Mouse (Mus musculus): ENCODE measurements around the gene Ccdc158.

Gene Ccdc158

DNA sequence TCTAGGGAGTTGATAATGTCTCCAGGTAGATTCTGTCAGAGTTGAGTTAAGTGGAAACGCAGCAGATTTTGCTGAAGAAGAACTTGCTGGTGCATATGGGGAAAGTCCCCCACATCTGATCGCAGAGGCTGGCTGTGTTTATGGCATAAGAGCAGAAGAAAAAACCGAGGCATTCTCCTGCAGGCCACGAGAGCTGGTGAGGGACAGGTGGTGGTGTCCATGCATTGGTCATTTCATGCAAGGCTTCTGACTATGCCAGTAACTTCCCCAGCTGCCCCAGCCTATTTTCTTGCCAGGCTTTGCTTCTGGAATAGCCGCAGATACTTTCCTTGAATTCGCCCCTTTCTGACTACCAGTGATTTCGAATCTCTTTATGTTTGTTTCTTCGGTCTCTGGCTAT, 78.2 kb downstream of the Ccdc158 start:
- DNase-seq = no peak

DNA sequence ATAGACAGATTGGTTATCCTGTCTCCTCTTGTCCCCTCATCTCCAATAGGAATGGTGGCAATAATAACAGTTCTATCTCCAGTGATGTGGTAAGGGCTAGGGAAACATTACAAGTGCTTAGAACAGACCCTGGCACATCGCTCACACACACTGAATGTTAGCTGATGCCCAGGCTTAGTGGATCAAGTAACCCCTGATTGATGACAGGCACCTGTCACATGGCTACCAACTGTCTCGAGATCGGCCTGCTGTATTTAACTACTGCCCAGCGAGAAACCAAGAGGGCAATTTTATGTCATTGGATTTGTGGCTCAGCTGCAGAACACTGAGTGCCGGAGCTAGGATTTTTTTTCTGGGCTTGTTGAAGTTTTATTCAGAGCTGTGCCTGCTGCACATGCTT, 80.0 kb downstream of the Ccdc158 start:
- no peak for DNase-seq

DNA sequence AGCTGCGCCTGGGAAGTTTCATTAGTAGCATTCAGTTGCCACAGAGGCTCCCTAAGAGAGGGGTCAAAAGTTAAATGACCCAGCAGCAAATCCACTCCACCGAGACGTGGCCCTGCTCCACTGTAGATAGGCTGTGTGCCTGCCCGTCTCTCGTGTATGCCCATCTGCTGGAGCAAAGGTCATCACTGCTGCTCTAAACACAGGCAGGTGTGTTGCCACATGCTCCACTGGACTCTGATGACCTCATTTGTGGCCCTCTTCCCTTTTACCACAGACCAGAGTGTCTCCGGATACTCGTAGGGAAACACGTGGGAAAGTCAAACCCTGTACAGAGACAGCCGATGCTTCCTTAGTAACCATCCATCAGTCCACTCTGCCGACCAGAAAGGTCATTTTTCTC, 89.1 kb downstream of the Ccdc158 start:
- DNase-seq = no peak

DNA sequence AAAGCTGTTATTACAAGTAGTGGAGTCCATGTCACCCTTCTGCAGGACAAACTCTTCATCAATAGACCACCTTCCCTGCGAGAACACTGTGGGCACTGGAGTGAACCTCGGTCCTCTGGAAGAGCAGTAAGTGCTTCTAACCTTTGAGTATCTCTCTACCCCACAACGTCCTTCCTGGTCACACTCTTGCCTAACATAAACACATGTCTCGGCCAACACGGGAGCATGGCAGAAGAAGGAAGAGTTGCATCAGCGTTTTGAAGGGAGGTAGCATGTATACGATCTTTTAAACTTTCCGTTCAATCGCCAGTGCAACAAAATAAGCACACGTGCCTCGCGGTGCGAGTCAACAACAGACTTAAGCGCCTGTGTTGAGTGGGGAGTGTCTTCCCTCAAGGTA, 95.5 kb downstream of the Ccdc158 start:
- no peak for DNase-seq

DNA sequence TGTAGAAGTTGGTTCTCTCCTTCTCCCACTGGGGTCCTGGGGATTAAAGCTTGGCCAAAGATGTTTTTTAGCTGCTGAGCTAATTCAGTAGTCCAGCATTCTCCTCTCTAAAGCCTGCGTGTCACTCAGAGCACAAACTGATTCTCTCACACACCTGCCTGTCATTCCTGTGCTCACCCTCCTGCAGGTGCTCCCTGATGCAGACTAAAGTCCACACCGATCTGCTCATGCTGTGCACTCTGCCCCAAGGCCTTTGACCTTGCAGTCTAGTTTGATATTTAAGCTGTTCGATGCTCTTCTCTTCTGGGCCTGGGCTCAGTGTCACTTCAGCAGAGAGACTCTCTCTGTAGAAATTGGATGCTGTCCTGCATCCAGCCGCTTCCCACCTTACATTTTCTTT, 103.8 kb downstream of the Ccdc158 start:
- no peak for DNase-seq

DNA sequence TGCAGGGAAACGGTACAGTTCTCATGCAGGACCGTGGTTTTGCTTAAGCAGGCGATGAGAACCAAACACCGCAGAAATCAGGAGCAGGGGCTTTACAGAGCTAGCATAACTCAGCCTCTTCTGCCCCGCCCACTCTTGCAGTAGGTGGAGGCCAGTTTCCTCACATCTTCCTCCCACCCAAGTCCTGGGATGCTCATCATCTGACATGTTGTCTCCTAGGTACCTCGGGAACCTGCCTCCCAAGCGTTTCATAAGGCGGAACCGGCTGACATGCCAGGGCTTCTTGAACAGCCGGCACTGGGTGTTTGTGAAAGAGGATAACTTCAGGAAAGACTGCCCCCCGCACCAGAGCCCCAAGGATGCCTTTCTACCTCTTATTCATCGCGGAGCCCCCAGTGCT, 113.1 kb downstream of the Ccdc158 start:
- no peak for DNase-seq

DNA sequence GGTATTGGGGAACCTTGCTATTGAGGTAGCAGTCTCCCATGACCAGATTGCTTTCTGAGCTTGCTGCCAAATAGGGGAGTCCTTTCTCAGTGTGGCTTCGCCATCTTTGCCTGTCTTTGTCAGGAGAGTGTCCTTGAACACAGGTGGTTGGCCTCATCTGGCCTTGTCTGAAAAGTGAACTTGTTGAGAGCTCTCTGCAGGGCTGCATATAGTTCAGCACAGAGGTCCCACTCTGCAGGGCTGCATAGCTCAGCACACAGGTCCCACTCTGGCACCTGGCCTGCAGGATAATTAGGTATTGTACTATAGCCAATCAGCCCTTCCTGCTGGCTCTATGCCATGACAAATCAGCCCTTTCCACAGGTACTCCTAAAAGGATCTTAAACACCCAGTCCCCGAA, 114.9 kb downstream of the Ccdc158 start:
- DNase-seq = no peak
